Mouse (Mus musculus): ENCODE measurements at regions not wholly inside any gene's neighbourhood (a gene's known extent, or its start where the extent isn't known, plus 50 kb on each side); places are given as distances from the start of the nearest gene placed in this dataset.

DNA sequence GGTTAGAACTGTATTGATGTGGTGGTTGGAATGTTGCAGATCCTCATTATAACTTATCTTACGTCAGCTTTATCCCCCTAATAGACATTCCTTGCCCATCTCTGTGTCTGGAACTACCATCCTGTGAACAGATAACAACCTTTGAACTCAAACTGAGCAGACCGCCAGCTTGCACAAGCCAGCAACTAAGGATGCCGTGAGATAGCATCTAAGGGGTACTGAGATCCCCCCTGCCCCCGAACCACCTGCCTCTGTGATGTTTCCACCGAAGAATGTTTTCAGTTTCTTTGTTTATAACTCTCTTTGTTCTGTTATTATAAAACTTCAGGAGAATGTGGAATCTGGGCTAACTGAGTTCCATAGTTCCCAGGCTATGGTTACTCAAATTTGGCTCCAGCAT lies 151.3 kb downstream of the Chic2 start:
- TF ChIP-seq EP300 (IDR thresholded peaks at IDR 0.05) (no peak), CTCF (IDR thresholded peaks at IDR 0.05) (no peak)
